Mouse (Mus musculus): ENCODE data around the gene Tesk2. TPM values are rescaled to one million over a fixed set of nuclear protein-coding genes. Genes with fewer than 3 reads are reported as not detected.

Tesk2 gene
- total RNA-seq, 2 experiments from 2014 or later: 5.2 to 5.4 TPM

- DNase-seq (ENCODE audit: low spot score in 2 of 2): no peak
These were observed 10.6 kb upstream of the Tesk2 start for GRCm38 (mm10) chr4:116710154-116710553.

DNA sequence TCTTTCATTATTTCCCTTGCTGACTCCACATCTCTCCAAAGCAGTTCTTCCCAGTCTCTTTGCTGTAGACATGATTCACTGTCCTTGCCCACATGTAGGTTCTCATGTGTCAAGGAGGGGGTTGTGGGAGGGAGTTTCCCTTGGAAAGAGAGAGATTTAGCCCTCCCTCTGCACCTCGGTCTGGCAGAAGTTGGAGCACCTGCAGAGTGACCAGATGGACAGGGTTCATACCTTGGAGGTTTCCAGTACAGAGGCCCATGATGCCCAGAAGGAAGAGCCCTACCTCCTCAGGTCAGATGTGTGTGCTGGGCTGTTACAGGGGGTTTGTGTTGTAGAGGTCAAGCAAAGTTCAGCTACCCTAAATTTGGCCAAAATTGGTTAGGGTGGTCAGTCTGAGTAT, 8.2 kb upstream of the Tesk2 start:
- no peak for DNase-seq (ENCODE audit: low spot score in 2 of 2)

DNA sequence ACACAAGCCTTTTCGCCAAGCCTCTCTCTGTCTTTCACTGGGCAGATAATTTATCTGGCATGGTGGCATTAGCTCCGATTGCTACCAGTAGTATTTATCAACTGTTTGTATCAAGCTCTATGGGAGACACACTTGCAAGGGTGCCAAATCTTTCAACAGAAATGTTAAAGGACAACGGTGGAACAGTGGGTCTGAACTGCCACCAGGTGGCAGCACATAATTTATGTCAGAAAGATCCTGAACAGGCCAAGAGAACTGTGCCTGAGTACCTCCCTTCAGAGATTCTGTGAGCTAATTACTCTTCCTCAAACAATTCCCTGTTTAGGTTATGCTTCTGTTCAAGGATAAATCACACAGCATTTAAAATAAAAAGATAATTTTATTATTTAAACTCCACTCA, 1.4 kb upstream of the Tesk2 start:
- peak; percentile 50 to 80 for DNase-seq (ENCODE audit: low spot score in 2 of 2)

DNA sequence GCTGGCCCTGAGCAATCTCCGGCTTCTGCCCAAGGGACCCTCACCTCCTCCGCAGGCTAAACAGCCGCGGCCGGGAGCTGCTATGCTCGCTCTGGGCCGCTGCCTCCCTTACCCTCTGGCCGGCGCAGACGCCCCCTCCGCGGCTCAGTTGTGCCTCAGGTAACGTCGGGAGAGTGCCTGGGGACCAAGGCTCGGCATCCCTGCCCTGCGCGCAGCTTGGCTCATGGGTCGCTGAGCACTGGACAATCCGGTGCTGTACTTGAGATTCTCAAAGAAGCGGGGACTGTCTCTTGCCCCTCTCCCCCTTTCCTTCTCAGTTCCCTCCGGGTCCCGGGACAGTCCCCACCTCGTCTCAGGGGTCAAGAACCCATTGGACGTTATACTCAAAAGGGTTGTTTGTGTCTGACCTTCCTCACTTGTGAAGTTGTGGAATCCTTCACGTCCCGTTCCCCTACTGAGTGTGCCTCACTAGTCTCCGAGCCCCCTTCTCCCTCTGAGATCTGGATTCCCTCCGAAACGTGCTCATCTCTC, 415 bp downstream of the Tesk2 start:
- DNase-seq (ENCODE audit: low spot score in 2 of 2): no peak

DNA sequence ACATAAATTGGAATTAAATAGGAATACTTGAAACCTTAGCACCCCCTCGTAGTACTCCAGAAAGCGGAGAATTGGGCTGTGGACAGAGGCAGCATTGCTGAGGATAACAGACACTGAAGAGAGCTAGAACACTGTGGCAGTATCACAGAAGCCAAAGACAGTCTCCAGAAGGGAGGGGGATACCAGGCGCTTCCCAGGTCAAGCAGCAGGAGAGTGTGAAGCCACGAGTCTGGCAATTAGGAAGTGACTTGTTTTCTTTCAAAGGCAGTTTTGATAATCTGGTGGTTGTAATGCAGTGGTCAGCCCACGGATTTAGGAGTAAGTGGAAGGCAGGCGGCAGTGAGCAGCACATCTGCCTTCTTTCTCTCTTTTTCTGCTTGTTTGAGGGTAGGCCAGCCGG, 1.5 kb downstream of the Tesk2 start:
- DNase-seq (ENCODE audit: low spot score in 2 of 2): no peak

- DNase-seq (ENCODE audit: low spot score in 2 of 2): no peak
These were observed 4.7 kb downstream of the Tesk2 start for GRCm38 (mm10) chr4:116725444-116725843.

GRCm38 (mm10) chr4:116727401-116727800, 6.7 kb downstream of the Tesk2 start:
- no peak for DNase-seq (ENCODE audit: low spot score in 2 of 2)

DNA sequence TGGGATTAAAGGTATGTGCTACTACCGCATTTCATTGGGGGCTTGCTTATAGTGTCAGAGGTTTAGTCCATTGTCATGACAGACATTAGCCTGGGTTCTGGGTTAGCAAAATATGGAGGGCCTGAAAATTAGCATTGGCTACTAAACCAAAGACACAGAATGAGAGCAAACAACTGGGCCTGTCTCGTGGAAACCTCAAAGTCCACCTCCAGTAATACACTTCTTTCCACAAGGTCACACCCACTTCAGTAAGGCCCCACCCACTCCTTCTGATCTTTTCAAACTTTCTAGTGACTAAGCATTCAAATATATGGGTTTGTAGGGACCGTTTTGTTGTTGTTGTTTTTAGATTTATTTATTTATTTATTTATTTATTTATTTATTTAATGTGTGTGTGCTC, 8.8 kb downstream of the Tesk2 start:
- no peak for DNase-seq (ENCODE audit: low spot score in 2 of 2)

GRCm38 (mm10) chr4:116731077-116731476, 10.3 kb downstream of the Tesk2 start:
- DNase-seq (ENCODE audit: low spot score in 2 of 2): no peak

GRCm38 (mm10) chr4:116732355-116732754, 11.6 kb downstream of the Tesk2 start:
- no peak for DNase-seq (ENCODE audit: low spot score in 2 of 2)

DNA sequence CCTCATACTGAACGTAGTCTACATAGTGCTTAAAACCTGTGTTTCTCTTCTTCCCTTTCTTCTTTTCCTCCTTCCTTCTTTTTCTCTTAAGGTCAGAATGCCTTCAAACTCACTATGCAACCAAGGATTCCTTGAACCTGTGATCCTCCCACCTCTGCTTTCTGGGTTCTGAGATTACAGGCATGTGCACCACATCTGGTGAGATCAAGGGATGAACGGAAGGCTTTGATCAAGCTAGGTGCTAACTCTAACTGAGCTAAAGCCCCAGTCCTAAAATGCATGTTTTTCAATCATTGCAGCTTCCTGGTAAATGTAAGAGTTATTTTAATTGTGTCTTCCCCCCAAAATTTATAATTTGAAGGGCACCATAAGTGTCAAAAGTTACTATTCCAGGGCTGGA, 14.2 kb downstream of the Tesk2 start:
- DNase-seq (ENCODE audit: low spot score in 2 of 2): no peak

GRCm38 (mm10) chr4:116738972-116739751, 18.4 kb downstream of the Tesk2 start:
- no peak for DNase-seq (ENCODE audit: low spot score in 2 of 2)

DNA sequence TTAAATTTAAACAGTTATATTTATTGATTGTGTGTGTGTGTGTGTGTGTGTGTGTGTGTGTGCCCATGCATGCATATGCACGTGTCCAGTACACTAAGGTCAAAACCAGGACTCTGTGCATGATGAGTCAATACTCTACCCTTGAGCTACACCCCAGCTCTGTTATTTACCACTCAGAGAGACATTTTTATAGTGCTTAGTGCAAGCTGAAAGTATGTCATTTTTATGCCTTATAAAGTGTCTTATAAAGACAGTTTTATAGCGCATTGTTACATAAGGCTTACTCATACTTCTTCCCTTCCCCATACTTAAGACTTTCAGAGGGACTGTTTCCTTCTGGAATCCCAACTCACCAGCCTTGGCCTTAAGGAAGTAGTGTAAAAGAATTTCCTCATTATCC, 29.0 kb downstream of the Tesk2 start:
- no peak for DNase-seq (ENCODE audit: low spot score in 2 of 2)

DNA sequence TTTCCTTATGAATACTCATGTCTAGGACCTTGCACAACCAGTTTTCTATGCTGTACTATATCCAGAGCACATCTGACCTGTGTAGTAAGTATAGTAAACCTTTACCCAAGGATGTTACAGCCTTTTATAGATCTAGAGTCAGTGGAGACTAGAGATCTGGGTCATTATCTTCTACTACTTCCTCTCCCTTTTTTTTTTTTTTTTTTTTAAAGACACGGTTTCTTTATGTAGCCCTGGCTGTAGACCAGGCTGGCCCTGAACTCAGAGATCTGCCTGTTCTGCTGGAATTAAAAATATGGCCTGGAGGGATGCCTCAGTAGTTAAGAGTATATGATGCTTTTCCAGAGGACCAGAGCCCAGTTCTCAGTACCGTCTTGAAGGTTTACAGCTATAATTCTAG, 41.2 kb downstream of the Tesk2 start:
- DNase-seq (ENCODE audit: low spot score in 2 of 2): no peak

- DNase-seq (ENCODE audit: low spot score in 2 of 2): no peak
These were observed 43.3 kb downstream of the Tesk2 start for GRCm38 (mm10) chr4:116764001-116764400.

GRCm38 (mm10) chr4:116768510-116768909, 47.8 kb downstream of the Tesk2 start:
- DNase-seq (ENCODE audit: low spot score in 2 of 2): no peak

DNA sequence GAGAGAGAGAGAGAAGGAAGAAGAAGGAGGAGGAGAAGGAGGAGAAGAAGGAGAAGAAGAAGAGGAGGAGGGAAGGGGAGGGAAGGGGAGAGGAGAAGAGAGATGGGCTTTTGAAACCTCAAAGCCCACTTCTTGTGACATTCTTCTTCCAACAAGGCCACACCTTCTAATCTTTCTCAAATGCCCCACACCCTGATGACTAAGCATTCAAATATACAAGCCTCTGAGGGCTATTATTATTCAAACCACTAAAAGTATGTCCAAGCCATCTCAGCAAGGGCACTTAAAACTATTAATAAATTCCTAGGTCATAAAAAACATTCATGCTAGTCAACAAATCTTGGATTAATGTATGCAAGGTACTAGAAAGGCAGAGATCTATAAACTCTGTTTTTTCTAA, 48.3 kb downstream of the Tesk2 start:
- DNase-seq (ENCODE audit: low spot score in 2 of 2): no peak

- no peak for DNase-seq (ENCODE audit: low spot score in 2 of 2)
These were observed 55.6 kb downstream of the Tesk2 start for GRCm38 (mm10) chr4:116776391-116776790.

- no peak for DNase-seq (ENCODE audit: low spot score in 2 of 2)
These were observed 56.3 kb downstream of the Tesk2 start for GRCm38 (mm10) chr4:116777079-116777478.

DNA sequence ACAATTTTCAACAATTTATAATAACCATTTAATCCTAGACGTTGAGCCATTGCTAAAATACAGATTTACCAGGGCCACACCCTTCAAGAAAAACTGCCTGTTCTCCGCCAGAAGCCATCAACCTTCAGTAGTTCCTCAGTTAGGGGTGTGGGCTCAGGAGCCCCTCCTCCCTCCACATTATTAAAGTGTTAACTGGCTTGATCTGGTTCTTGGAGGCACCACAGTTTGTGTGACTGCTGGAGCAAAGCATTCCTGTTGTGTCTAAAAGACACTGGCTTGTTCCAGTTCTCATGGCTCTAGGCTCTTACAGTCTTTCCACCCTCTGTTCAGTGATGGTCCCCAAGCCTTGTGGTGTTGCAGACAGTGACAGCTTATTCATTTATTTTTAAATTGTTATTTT, 59.8 kb downstream of the Tesk2 start:
- no peak for DNase-seq (ENCODE audit: low spot score in 2 of 2)

DNA sequence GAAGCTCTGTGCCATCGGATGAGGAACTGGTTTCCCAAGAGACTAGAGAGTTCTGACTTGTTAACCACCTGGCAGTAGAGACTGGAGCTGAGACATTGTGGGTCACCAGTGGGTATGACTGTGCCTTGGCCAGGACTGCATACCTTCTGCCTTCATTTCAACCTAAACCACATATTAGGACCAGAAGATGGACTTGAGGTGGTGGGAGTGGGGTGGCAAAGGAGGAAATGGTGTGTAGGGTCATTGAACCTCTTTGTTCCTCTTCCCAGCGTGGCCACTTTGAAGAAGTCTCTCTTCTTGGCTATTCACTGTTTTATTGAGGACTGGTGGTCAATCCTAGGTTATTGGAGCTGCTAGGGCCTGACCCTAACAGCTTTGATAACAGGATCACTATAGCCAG, 60.6 kb downstream of the Tesk2 start:
- DNase-seq (ENCODE audit: low spot score in 2 of 2): no peak

DNA sequence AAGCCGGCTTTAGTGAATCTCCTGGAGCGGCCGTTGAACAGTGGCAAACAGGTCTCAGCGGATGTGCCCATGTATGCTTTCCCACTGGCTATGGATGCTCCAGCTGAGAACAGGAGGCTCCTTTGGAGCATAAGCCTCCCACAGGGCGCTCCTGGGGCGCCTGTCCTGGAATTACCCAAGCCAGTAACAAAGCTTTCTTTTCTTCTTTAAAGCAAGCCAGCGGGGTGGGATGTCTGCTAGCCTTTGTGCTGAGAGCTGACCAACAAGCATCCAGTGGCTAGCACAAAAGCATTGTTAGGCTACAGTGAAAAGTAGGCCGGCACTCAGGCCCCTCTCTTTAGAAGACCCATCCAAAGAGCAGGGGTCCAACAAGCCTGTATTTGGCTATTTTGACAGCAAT, 61.4 kb downstream of the Tesk2 start:
- DNase-seq (ENCODE audit: low spot score in 2 of 2): no peak

- no peak for DNase-seq (ENCODE audit: low spot score in 2 of 2)
These were observed 65.8 kb downstream of the Tesk2 start for GRCm38 (mm10) chr4:116786587-116786986.
